Mouse (Mus musculus) heart, postnatal 0 days (tissue): ENCODE results near the gene Lca5.

ENCODE experiments used
- CTCF ChIP-seq: IDR thresholded peaks from 2 replicates; pipeline ENCODE4 v1.5.1; 2016; ENCODE audit warnings: antibody characterized with exemption, control low read depth, low read depth
- EP300 ChIP-seq: IDR thresholded peaks from 2 replicates; pipeline ENCODE4 v1.6.1; 2016; ENCODE audit warnings: antibody characterized with exemption, low read depth

DNA sequence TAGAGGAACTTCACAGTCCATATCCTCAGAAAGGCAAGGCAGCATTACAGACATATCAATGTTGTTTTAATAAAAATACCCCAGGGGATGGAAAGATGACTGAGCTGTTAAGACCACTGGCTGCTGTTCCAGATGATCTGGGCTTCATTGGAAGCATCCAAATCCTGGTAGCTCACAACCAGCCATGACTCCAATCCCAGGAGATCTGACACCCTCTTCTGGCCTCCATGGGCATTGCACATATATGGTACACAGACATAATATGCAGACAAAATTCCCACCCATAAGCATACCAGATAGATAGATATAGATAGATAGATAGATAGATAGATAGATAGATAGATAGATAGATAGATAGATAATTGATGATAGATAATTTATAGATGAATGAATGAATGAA, 59.6 kb downstream of the Lca5 start:
- TF ChIP-seq CTCF (peak; percentile 30; the same call in 1 of the 2 replicates), EP300 (no peak)
